15 mouse cellular contexts compared by ENCODE assay signal in the genomic region with DNA sequence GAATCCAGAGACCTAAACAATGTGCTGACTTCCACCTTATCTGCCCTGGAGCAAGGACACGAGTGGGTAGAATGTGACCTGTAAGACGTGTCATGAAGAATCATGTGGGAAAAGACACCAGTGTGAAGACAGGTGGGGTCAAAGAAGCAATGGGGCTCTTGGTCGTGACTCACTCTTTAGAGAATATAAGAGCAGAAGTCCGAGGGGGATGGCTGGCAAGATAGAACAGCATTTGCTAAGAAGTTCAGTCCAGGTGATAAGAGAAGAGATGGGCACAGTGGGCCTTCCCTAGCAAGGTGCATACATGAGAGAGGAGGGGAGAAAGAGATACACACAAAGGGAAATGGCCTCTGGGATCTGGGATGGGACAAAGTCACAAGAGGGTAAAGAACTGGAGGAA.
DNase-seq lines count a peak whose midpoint lies in the region; ATAC-seq lines count a peak whose summit lies in the region.
"Had no signal": no experiment of that assay in that cellular context is flagged by ENCODE, and none has a peak within 500 bp of the region (broad histone marks: within the 10 kb centered on the region; RNA-seq: fewer than 3 reads in every experiment).

No protein-coding gene starts in this region.

- 90% methylated on average over 4 of the region's 4 CpGs for WGBS in midbrain, embryonic 11.5 days
- 91% methylated on average over 4 of the region's 4 CpGs for WGBS in midbrain, embryonic 15.5 days

- no peaks in the 10 kb centered on the region for H3K9me3 ChIP-seq in midbrain, embryonic 11.5 days (ENCODE audit: control insufficient read depth, low read length)
- no peaks in the 10 kb centered on the region for H3K9me3 ChIP-seq in midbrain, embryonic 15.5 days

- H3K4me2 ChIP-seq in midbrain, embryonic 11.5 days = no peak overlapping the region
- no peak overlapping the region for H3K4me2 ChIP-seq in midbrain, embryonic 15.5 days

- DNase-seq in heart, adult 11 months = peak; percentile 62
- no peak for DNase-seq in heart, postnatal 36 days
- DNase-seq in midbrain, embryonic 11.5 days (ENCODE audit: low spot score, missing footprints) = peak; percentile 56
- DNase-seq: adrenal gland, postnatal 10 days; adrenal gland, postnatal 14 days; adrenal gland, postnatal 25 days; B cell, adult 2 months; cerebellum, adult 11 months; cerebellum, adult 11-12 months; cerebellum, adult 18-20 months had no signal

- 0 out of 2 replicates have a peak, but pooled peaks cover 3% of the 10 kb centered on the region for H3K36me3 ChIP-seq in midbrain, embryonic 11.5 days (ENCODE audit: control insufficient read depth, insufficient read depth, low read length)
- peaks cover 4% of the 10 kb centered on the region; the same call in 1 of the 2 replicates for H3K36me3 ChIP-seq in midbrain, embryonic 15.5 days (replicated peaks)
- H3K36me3 ChIP-seq: G1E had no signal

- intact Hi-C loops in heart, postnatal 36 days (cut with DNase I) = no loop called here

- ATAC-seq in midbrain, embryonic 11.5 days (ENCODE audit: low FRiP score) = no peak
- no peak for ATAC-seq in midbrain, embryonic 15.5 days (replicated peaks)
- ATAC-seq: activated CD4-positive, CD25-positive, alpha-beta regulatory T cell, adult 4 months; CD4-positive, CD25-positive, alpha-beta regulatory T cell, adult 4 months; Patski had no signal

- H3K27ac ChIP-seq in midbrain, embryonic 11.5 days (ENCODE audit: low read depth, low read length) = no peak overlapping the region
- H3K27ac ChIP-seq in midbrain, embryonic 15.5 days = no peak overlapping the region

- no peak overlapping the region for H3K9ac ChIP-seq in midbrain, embryonic 11.5 days (ENCODE audit: low read length)
- no peak overlapping the region for H3K9ac ChIP-seq in midbrain, embryonic 15.5 days

- H3K27me3 ChIP-seq in midbrain, embryonic 11.5 days (ENCODE audit: control insufficient read depth, insufficient read depth, low read length) = no peaks in the 10 kb centered on the region
- no peaks in the 10 kb centered on the region for H3K27me3 ChIP-seq in midbrain, embryonic 15.5 days (replicated peaks)
- H3K27me3 ChIP-seq: Patski had no signal

- no peak overlapping the region for H3K4me3 ChIP-seq in midbrain, embryonic 11.5 days (ENCODE audit: low read depth, low read length)
- no peak overlapping the region for H3K4me3 ChIP-seq in midbrain, embryonic 15.5 days

- H3K4me1 ChIP-seq in midbrain, embryonic 11.5 days (ENCODE audit: control insufficient read depth, insufficient read depth, low read length) = 0 out of 2 replicates have a peak, but pooled peaks cover under 1% of the 10 kb centered on the region
- peaks cover 3% of the 10 kb centered on the region; the same call in 1 of the 2 replicates for H3K4me1 ChIP-seq in midbrain, embryonic 15.5 days

Comparison
In these comparisons a context has a peak if more than half of its experiments do, and no peak if none do; other contexts are left out.
1. DNase-seq: peak in heart, adult 11 months (single experiment) and midbrain, embryonic 11.5 days (single experiment); none in heart, postnatal 36 days (0 of 2).